Mouse (Mus musculus) ES-Bruce4 (cell line): ENCODE results near the gene Snx11.

Source experiments
- CTCF ChIP-seq: IDR thresholded peaks from one replicate; pipeline ENCODE4 v1.8.1; 2011; ENCODE audit warnings: low read depth, low read length
- EP300 ChIP-seq: IDR thresholded peaks from 2 replicates; pipeline ENCODE4 v1.6.1; 2011; ENCODE audit warnings: low read depth, low read length; ENCODE audit not compliant: insufficient read depth

DNA sequence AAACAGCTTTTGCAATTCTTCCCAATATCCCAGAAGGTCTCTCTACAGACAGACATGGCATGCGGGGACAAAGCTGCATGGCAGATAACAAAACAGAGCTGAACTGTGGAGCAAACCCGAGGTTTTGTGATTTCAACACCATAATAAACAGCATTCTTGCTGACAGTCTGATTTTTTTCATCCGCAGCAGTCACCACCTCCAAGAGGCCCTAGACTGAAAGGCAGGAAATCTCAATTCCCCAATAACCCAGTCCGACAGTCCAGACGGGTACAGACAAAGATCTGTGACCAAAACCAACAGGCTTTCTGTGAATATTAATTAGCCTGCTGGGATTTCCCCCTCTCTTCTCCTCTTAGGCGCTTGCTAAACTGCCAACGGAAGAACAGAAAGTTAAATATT lies 1.7 kb downstream of the Snx11 start:
- TF ChIP-seq CTCF = no peak
- TF ChIP-seq EP300 = no peak
